Mouse (Mus musculus) layer of hippocampus, adult 11-12 months (tissue): ENCODE results near the gene Xrcc5.

Experiments
- DNase-seq: peaks from one replicate; pipeline ENCODE4 v3.0.0; 2022; ENCODE audit warnings: low spot score

Gene Xrcc5

DNA sequence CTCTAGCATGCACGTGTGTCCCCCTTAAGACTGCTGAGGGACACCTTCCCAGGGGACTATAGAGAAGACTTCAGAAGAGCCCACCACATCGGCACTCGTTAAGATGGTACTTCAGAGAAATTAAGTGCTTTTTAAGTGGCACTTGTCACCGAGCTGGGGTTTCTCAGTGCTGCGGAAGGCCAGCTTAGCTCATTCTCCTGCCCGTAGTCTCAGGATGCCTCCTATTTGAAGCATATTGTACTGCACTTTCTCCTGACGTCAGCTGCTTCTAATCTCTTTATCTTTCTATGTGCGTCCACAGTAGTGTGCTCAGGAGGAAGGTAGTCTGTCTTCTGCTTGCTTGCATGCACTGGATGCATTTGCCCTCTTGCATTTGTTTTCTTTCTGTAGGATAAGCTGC is 9.2 kb downstream of the Xrcc5 start:
- DNase-seq = no peak

- DNase-seq = no peak
These were observed 9.7 kb downstream of the Xrcc5 start for GRCm38 (mm10) chr1:72316901-72317300.

- no peak for DNase-seq
These were observed 13.5 kb downstream of the Xrcc5 start for GRCm38 (mm10) chr1:72320759-72321158.

DNA sequence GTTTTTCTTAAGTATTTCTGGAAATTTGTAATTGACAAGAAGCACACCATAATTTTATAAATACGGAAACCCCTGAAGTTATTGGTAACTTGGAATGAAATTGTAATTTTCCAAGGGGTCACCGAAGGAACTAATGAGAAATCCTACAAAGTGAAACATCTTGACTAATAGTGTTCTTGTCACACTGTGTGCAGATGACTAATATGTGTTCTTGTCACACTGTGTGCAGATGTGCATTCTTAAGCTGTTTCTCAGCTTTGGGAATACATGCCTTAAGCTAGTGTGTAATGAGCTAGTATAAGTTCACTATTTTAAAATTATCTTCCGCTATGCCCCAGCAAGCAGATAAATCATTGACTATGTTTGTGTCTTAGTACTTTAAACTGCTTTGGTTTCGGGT is 16.0 kb downstream of the Xrcc5 start:
- no peak for DNase-seq

GRCm38 (mm10) chr1:72326162-72326821 is 19.1 kb downstream of the Xrcc5 start:
- no peak for DNase-seq

GRCm38 (mm10) chr1:72334807-72335206 is 27.6 kb downstream of the Xrcc5 start:
- DNase-seq = no peak

- DNase-seq = peak; percentile 11
These were observed 29.6 kb downstream of the Xrcc5 start for GRCm38 (mm10) chr1:72336780-72337179.

- no peak for DNase-seq
These were observed 31.1 kb downstream of the Xrcc5 start for GRCm38 (mm10) chr1:72338341-72338740.

DNA sequence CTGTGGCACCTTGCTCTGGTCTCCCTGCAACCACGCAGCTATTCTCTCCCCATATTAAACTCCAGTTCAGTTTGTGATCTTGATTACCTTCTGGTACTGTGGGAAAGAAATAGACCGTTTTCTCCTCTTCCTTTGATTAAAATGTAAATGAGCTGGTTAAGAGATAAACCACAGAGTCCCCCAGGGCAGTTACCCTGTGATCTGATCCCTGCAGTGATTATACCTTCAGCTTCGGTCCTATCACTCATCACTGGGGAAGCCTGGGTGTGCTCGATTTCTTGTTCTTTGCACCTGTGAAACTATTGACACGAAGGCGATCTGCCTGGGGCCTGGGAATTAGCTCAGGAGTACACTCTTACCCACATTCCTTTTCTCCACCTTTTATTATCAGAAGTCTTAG is 40.7 kb downstream of the Xrcc5 start:
- no peak for DNase-seq

GRCm38 (mm10) chr1:72354856-72355255 is 47.6 kb downstream of the Xrcc5 start:
- DNase-seq = no peak

DNA sequence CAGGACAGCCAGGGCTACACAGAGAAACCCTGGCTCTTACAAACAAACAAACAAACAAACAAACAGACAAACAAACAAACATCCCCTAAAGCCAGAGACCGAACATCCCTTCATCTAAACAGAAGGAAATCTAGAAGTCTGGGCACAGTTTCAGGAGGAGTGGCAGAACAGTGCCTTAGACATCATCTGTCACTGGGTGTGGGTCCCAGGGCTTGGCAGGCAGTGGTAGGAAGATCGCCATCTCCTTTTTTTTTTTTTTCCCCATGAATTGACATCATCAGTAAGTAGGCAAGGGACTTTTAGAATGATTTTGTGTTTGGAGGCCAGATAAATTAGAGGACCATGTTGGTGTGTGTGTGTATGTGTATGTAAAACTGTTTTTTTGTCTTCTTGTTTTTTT is 51.0 kb downstream of the Xrcc5 start:
- no peak for DNase-seq

DNA sequence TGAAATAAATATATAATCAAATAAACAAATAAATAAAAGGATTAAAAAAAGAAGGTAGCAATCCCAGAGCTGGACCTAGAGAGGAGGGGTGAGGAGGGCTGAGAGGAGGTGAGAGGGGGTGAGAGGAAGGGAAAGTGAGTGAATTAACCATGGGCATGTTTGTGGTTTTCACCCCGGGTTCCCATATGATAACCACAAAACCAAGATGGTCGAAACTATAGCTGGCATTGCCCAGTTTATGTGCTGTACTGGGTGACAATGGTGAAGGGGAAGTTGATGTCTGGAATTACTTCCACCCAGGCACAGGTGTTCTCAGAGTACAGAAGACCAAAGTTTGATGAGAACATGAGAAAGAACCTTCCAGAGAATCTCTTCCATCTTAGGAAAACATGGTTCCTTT is 52.2 kb downstream of the Xrcc5 start:
- no peak for DNase-seq

GRCm38 (mm10) chr1:72360809-72361208 is 53.6 kb downstream of the Xrcc5 start:
- DNase-seq = no peak

DNA sequence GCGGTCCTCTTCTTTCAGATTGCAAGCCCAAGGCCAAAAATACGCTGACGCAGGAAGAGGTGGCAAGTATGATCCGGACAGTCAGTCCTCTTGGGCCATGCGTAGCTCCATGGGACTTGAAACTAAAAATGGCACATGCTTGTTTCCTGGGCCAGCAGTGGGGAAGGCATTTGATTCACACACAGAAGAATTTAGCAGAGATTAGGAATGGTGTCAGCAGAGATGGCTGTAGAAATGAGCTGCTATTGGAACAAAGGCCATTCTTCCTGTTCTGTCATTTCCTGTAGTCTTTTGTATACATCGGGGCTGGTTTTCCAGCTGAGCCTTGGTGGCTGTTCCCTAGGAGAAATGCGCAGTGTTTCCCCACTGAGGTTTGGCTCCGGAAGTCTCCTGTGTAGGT is 57.4 kb downstream of the Xrcc5 start:
- DNase-seq = no peak

DNA sequence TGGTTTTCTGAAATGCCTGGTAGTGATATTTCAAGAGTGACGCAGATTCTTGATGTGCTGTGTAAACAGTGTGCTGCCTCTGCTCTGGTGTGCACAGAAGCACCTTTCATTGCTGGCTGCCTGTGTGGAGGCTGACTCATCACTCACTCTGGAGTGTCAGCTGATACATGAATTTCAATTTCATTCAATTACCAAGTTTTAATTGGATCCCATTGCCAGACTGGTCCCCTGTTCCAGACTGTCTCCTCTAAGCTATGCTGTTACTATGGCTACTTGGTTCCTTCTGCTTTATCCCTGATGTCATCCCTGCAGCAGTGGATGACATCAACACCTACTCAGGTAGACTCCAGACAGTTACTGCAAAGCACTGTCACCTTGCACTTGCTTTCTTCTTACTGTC is 65.3 kb downstream of the Xrcc5 start:
- DNase-seq = peak; percentile 51

DNA sequence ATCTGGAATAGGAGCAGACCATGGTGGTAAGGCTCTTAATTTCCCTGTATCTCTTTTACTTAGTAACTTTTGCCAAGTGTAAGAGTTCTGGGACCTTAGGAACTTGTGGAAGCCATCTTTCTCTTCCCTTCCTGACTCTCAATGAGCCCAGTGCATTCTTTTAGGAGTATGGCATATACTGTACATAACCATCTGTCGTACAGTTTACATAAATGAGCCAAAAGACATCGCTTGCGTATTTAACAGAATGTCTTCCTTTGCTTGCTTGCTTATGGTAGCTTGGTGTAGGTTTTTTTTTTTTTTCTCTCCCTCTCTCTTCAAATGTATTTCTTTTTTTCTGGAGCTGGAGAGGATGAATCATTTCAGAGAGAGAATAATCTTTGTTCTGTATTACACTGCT is 65.7 kb downstream of the Xrcc5 start:
- no peak for DNase-seq

GRCm38 (mm10) chr1:72373648-72374047 is 66.4 kb downstream of the Xrcc5 start:
- no peak for DNase-seq

DNA sequence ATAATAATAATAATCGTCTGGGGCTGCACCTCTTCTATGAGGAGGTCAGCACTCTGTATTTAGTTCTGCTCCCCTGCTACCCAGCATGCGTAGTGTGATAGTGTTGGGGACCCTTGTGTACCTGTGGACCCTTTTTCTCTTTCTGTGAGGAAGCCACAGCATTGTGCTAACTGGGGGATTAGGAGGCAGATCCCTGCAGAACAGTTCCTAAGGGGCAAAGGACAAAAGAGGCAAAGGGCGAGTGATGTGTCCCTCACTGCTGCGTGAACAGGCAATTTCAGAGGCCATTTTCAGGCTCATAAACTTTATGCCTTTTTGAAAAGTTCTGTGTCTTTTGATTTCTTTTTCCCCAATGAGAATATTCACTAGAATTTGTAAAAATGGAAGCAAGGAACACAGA is 66.8 kb downstream of the Xrcc5 start:
- DNase-seq = no peak

GRCm38 (mm10) chr1:72378151-72378550 is 70.9 kb downstream of the Xrcc5 start:
- DNase-seq = no peak

GRCm38 (mm10) chr1:72379752-72380353 is 72.6 kb downstream of the Xrcc5 start:
- DNase-seq = no peak

DNA sequence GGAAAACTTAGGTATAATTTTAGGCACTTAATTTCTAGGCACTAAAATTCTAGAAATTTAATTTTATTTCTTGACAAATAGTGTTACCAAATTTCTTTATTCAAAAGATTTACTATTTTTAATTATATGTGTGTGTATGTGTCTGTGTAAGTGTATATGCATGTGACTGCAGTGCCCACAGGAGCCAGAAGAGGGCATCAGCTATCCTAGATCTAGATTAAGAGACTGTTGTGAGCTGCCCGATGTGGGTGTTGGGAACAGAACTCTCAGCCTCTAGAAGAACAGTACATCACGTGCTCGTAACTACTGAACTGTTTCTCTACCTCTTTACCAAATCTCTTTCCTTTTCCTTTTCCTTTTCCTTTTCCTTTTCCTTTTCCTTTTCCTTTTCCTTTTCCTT is 73.3 kb downstream of the Xrcc5 start:
- DNase-seq = no peak

- DNase-seq = no peak
These were observed 75.8 kb downstream of the Xrcc5 start for GRCm38 (mm10) chr1:72383056-72383455.

DNA sequence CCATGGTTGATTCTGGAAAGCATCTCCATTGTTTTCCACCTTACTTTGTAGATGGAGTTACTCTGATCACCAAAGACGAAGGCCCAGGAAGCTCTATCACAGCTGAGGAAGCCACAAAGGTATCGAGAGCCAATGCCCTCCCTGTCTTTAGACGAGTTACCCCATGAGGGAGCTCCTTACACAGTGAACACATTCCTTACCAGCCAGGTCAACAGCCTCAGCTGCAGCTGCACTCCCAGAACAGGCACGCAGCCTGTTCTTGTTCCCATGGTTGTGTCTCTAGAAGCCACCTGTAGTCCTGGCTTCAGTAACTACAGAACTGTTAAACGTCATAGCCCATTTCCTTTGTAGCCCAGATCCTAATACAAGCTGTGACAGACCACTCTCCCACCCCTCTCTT is 76.4 kb downstream of the Xrcc5 start:
- DNase-seq = no peak

DNA sequence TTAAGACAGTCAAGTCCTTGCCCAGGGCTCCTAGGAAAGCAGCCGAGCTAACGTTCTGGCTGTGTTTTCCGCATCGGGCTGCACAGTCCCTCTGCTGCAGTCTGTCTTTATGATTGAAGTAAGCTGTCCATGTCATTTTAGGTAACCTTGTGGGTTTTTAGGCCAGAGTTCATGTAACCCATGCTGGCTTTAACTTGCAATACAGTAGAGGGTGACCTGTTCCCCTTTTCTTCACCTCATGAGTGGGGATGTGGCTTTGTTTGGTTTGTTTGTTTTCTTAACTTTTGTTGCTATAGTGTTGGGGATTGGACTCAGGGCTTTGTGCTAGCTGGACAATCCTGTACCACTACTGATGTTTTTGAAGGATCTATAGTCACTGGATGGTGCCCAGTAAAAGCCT is 83.2 kb downstream of the Xrcc5 start:
- DNase-seq = no peak
